Mouse (Mus musculus) erythroblast, embryonic 14.5 days (primary cell): ENCODE results near the gene Wdfy3.
A peak's percentile ranks its signal among the peaks of the same experiment; 100 is the strongest.

ENCODE experiments used
- GATA1 ChIP-seq: IDR thresholded peaks from 2 replicates; pipeline ENCODE4 v1.6.1; 2012; ENCODE audit warnings: low read length, inconsistent platforms, mixed read lengths
- TAL1 ChIP-seq: IDR thresholded peaks from 3 replicates; pipeline ENCODE4 v1.6.1; 2012; ENCODE audit warnings: low read length, inconsistent platforms, mixed read lengths

- peak; percentile 57 for TF ChIP-seq GATA1
- TF ChIP-seq TAL1, result peak; percentile 61
These were observed 90.1 kb downstream of the Wdfy3 start for GRCm38 (mm10) chr5:101979594-101979993.
